Mouse (Mus musculus) hindbrain, embryonic 14.5 days (tissue): ENCODE results near the gene Abhd16a. TPM values are rescaled to one million over a fixed set of nuclear protein-coding genes. Genes with fewer than 3 reads are reported as not detected.

Experiments
- ATAC-seq: fragments of 200-750 bp; cut with Nextera tagmentation; 2 replicates; pipeline ENCODE4 v1.8.0; 2017; ENCODE audit warnings: moderate number of reproducible peaks, mild to moderate bottlenecking, moderate TSS enrichment, moderate library complexity; ENCODE audit not compliant: low FRiP score
- DNase-seq: peaks from one replicate; pipeline ENCODE4 v3.0.0-alpha.2; 2015; ENCODE audit warnings: low spot score
- H3K27ac ChIP-seq: fragments of 300-500 bp; sonication (generic); 2 replicates; pipeline ENCODE4 v1.5.1; 2014; ENCODE audit warnings: mild to moderate bottlenecking, moderate library complexity
- H3K27me3 ChIP-seq: fragments of 300-500 bp; sonication (generic); 2 replicates; pipeline ENCODE4 v1.6.1; 2014; ENCODE audit warnings: mild to moderate bottlenecking, low read length, mixed read lengths; ENCODE audit not compliant: control insufficient read depth, insufficient read depth
- H3K36me3 ChIP-seq: fragments of 300-500 bp; sonication (generic); replicated peaks from 2 replicates; pipeline ENCODE4 v1.6.1; 2014; ENCODE audit not compliant: control insufficient read depth, insufficient read depth
- H3K4me1 ChIP-seq: fragments of 300-500 bp; sonication (generic); replicated peaks from 2 replicates; pipeline ENCODE4 v1.6.1; 2014; ENCODE audit warnings: antibody characterized with exemption, low read length, mixed read lengths; ENCODE audit not compliant: control insufficient read depth, insufficient read depth
- H3K4me2 ChIP-seq: fragments of 300-500 bp; sonication (generic); replicated peaks from 2 replicates; pipeline ENCODE4 v1.6.1; 2014; ENCODE audit warnings: mild to moderate bottlenecking, moderate library complexity
- H3K4me3 ChIP-seq: fragments of 300-500 bp; sonication (generic); replicated peaks from 2 replicates; pipeline ENCODE4 v1.5.1; 2014; ENCODE audit warnings: mild to moderate bottlenecking, low read length
- H3K9ac ChIP-seq: fragments of 300-500 bp; sonication (generic); 2 replicates; pipeline ENCODE4 v1.6.1; 2014
- H3K9me3 ChIP-seq: fragments of 300-500 bp; sonication (generic); 2 replicates; pipeline ENCODE4 v1.6.1; 2016; ENCODE audit warnings: low read length; ENCODE audit not compliant: control insufficient read depth
- WGBS: fragments of 180-500 bp; shearing (Covaris S2); extraction: QIAGEN DNeasy Blood & Tissue Kit; methylation state at CpG from one replicate; pipeline ENCODE4 v1.1.7; 2014; 5-methylcytosine and 5-hydroxymethylcytosine counted together
- polyA plus RNA-seq: library from polyadenylated mRNA; unstranded; fragments of >200 nt; fragmentation: Nextera tagmentation; extraction: Ambion mirVana; gene quantifications from 2 replicates; pipeline ENCODE4 v1.2.1, GENCODE M21; 2014

Gene Abhd16a
- polyA plus RNA-seq, 1 experiment from 2014 or later = 86.8 TPM

GRCm38 (mm10) chr17:35058911-35059892, 29.9 kb upstream of the Abhd16a start, which contains the start of gene Ddah2:
Gene Ddah2 (plus strand): TSS chr17:35059035.
- no peaks in the 10 kb centered on the region for H3K9me3 ChIP-seq
- H3K36me3 ChIP-seq = peaks cover 40% of the 10 kb centered on the region
- peak within 1 kb of the TSS; percentile 88 for H3K9ac ChIP-seq
- peaks cover 6% of the 10 kb centered on the region for H3K27me3 ChIP-seq
- peak; percentile 85 for DNase-seq
- peak; percentile 92 for ATAC-seq
- peak within 1 kb of the TSS; percentile 66 for H3K4me2 ChIP-seq
- WGBS = under 1% methylated on average over 56 of the region's 57 CpGs
- H3K4me3 ChIP-seq = peak within 1 kb of the TSS; percentile 85
- peaks cover 13% of the 10 kb centered on the region for H3K4me1 ChIP-seq
- peak within 1 kb of the TSS; percentile 88 for H3K27ac ChIP-seq

- Histone ChIP-seq H3K4me3 (peak overlapping the region; percentile 85), H3K9me3 (no peaks in the 10 kb centered on the region), H3K27ac (no peak overlapping the region), H3K27me3 (peaks cover 14% of the 10 kb centered on the region), H3K4me2 (peak overlapping the region; percentile 66), H3K36me3 (peaks cover 38% of the 10 kb centered on the region), H3K4me1 (peaks cover 15% of the 10 kb centered on the region), H3K9ac (peak overlapping the region; percentile 88)
- DNase-seq = no peak
- 25% methylated on average over 14 of the region's 14 CpGs for WGBS
- peak; percentile 9; the same call in 1 of the 2 replicates for ATAC-seq
Measured at GRCm38 (mm10) chr17:35060071-35060470, 29.0 kb upstream of the Abhd16a start.

GRCm38 (mm10) chr17:35060737-35061297, 28.2 kb upstream of the Abhd16a start:
- H3K36me3 ChIP-seq = peaks cover 35% of the 10 kb centered on the region
- DNase-seq (no peak), ATAC-seq (no peak)
- peak overlapping the region; percentile 88 for H3K9ac ChIP-seq
- H3K27ac ChIP-seq = no peak overlapping the region
- WGBS = 58% methylated on average over 22 of the region's 22 CpGs
- H3K9me3 ChIP-seq = no peaks in the 10 kb centered on the region
- peaks cover 21% of the 10 kb centered on the region for H3K27me3 ChIP-seq
- peak overlapping the region; percentile 66 for H3K4me2 ChIP-seq
- H3K4me3 ChIP-seq = peak overlapping the region; percentile 85
- peaks cover 18% of the 10 kb centered on the region for H3K4me1 ChIP-seq

GRCm38 (mm10) chr17:35061299-35061698, 27.8 kb upstream of the Abhd16a start:
- no peak overlapping the region for H3K27ac ChIP-seq
- no peak for DNase-seq
- no peaks in the 10 kb centered on the region for H3K9me3 ChIP-seq
- 84% methylated on average over 8 of the region's 8 CpGs for WGBS
- peaks cover 25% of the 10 kb centered on the region for H3K27me3 ChIP-seq
- ATAC-seq = no peak
- H3K4me3 ChIP-seq = no peak overlapping the region
- no peak overlapping the region for H3K9ac ChIP-seq
- H3K4me1 ChIP-seq = peaks cover 18% of the 10 kb centered on the region
- H3K36me3 ChIP-seq = peaks cover 30% of the 10 kb centered on the region
- no peak overlapping the region for H3K4me2 ChIP-seq

- no peak for DNase-seq
- peaks cover 30% of the 10 kb centered on the region for H3K36me3 ChIP-seq
Measured at GRCm38 (mm10) chr17:35063466-35063865, 25.6 kb upstream of the Abhd16a start.

GRCm38 (mm10) chr17:35064378-35064877, 24.6 kb upstream of the Abhd16a start:
- Histone ChIP-seq H3K9ac (no peak overlapping the region), H3K36me3 (peaks cover 30% of the 10 kb centered on the region), H3K4me3 (no peak overlapping the region), H3K27ac (no peak overlapping the region), H3K4me2 (peak overlapping the region; percentile 45), H3K4me1 (peaks cover 18% of the 10 kb centered on the region), H3K9me3 (no peaks in the 10 kb centered on the region), H3K27me3 (peaks cover 35% of the 10 kb centered on the region)
- ATAC-seq (no peak), DNase-seq (no peak)
- 46% methylated on average over 10 of the region's 10 CpGs for whole genome bisulfite sequencing

More at GRCm38 (mm10) chr17:35063466-35063865, 25.6 kb upstream of the Abhd16a start:
- no peak for ATAC-seq
- H3K4me2 ChIP-seq = no peak overlapping the region
- peaks cover 18% of the 10 kb centered on the region for H3K4me1 ChIP-seq
- WGBS = 89% methylated on average over 3 of the region's 3 CpGs
- H3K9ac ChIP-seq = no peak overlapping the region
- no peak overlapping the region for H3K4me3 ChIP-seq
- peaks cover 35% of the 10 kb centered on the region for H3K27me3 ChIP-seq
- no peak overlapping the region for H3K27ac ChIP-seq
- H3K9me3 ChIP-seq = no peaks in the 10 kb centered on the region

GRCm38 (mm10) chr17:35064951-35065947, 23.8 kb upstream of the Abhd16a start, which contains the start of gene Ly6g6c:
Gene Ly6g6c (plus strand): TSS chr17:35065388.
- Histone ChIP-seq H3K4me3 (peak within 1 kb of the TSS; percentile 20), H3K27me3 (peaks cover 35% of the 10 kb centered on the region), H3K4me1 (peaks cover 12% of the 10 kb centered on the region), H3K9ac (peak within 1 kb of the TSS; percentile 26; the same call in 1 of the 2 replicates), H3K4me2 (peak within 1 kb of the TSS; percentile 45), H3K27ac (no peak within 1 kb of the TSS), H3K36me3 (peaks cover 30% of the 10 kb centered on the region), H3K9me3 (no peaks in the 10 kb centered on the region)
- 2% methylated on average over 48 of the region's 48 CpGs for WGBS
- DNase-seq (no peak), ATAC-seq (no peak)

- peaks cover 5% of the 10 kb centered on the region for H3K4me1 ChIP-seq
- peaks cover 24% of the 10 kb centered on the region for H3K36me3 ChIP-seq
- 46% methylated on average over 10 of the region's 10 CpGs for WGBS
- H3K27me3 ChIP-seq = peaks cover 35% of the 10 kb centered on the region
- no peak for DNase-seq
- peak within 1 kb of the TSS; percentile 20 for H3K4me3 ChIP-seq
- H3K9ac ChIP-seq = peak within 1 kb of the TSS; percentile 26; the same call in 1 of the 2 replicates
- peak within 1 kb of the TSS; percentile 45 for H3K4me2 ChIP-seq
- H3K27ac ChIP-seq = no peak within 1 kb of the TSS
- H3K9me3 ChIP-seq = no peaks in the 10 kb centered on the region
- ATAC-seq = no peak
Measured at GRCm38 (mm10) chr17:35066084-35066483, 23.0 kb upstream of the Abhd16a start, which contains the start of gene Mpig6b. Gene Mpig6b (minus strand): TSS chr17:35066184.
